Mouse (Mus musculus) 3134 (cell line): ENCODE results near the gene Axin1.
"Not testable (repeated sequence)": the region's sequence is repeated elsewhere in the genome, so short reads cannot be mapped to it uniquely, and the experiment has no call there.

Source experiments
- DNase-seq: peaks from one replicate; pipeline ENCODE4 v3.0.0-alpha.2; 2011; ENCODE audit warnings: low spot score; ENCODE audit not compliant: insufficient read length; ENCODE audit errors: extremely low read depth

The Axin1 gene

DNA sequence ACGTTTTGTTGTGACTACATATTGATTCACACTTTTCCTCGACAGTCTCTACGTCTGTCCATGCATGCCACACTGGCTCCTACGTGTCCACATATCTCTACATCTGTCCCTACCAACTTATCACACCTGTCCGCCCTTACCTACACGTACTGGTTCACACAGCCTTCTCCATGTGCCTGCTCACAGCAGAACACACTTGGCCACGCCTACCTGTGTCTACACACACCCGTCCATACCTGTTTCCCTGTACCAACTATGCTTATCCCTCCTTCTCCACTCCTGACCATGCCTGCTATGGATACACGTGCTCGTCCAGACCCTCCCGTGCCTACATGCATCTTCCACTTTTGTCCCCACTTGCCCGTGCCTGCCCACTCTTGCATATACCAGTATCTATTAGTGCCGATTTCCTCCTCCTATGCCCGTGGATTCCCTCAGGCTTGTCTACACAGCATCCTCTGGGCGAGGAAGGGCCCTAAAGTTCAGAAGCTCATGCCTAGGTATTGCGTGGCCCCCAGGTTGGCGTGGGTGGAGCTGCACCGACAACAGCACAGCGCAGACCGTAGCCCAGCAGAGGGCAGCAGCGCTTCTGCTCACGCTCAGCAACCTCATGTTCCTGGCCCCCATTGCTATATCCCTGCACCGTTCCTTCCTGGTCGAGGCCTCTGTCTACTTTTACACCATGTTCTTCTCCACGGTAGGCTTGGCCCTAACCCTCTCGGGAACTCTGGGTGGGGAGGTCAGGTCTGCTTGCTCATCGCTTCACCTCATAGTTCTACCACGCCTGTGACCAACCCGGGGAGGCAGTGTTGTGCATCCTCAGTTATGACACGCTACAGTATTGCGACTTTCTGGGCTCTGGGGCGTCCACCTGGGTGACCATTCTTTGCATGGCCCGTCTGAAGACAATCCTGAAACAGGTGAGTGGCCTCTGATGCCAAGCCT, 18.4 kb upstream of the Axin1 start:
- peak; percentile 77 for DNase-seq

DNA sequence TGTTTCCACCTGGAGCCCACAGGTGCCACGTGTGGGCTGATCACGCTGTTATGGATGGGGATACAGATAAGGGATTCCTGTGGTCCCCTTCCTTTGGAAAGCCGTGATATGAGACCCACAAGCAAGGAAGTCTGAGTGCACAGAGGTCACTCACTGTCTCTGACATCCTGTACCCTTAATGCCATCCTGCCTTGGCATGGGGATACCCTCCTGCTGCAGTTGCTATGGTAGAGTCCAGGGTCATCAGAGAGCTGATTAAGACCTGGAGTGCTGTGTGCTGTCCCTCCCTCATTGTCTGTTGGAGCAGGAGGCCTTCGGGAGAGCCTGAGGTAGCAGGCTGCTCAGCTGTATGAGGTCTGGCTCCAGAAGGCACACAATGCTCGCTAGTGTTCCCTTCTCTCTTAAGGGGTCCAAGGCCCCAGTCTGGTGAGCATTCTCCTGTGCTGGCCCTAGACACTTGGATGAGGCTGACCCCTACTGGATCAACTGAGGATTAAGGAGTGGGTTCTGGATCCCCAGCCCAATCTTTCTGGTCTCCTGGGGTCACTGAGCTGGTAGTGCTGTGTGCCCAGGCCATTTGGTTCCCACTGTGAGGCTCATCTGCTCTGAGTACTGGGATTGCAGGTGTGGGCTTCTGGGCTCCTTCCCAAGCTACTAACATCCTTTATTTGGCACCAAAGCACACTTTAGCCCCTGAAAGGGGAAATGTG, 15.9 kb upstream of the Axin1 start:
- DNase-seq: no peak

DNA sequence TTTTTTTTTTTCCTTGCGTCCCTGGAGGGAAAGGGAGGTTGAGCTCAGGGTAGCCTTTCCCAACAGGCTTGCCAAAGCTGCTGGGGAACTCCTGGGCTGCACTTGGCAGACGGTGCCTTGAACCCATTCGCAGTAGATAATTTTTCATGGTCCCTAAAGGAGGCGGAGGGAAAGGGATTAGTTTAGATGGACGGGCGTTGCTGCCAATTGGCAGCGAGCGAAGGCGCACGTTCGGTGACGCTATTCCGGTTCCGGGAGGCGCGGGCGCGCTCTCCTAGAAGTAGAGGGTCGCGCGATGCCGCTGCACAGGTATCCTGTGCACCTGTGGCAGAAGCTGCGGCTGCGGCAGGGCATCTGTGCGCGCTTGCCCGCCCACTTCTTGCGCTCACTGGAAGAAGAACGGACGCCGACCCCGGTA, 15.2 kb upstream of the Axin1 start, which contains the start of gene Mrpl28:
Gene Mrpl28 (plus strand): TSS at position 234 of the 418 bp plus-strand sequence.
- DNase-seq: peak; percentile 90

DNA sequence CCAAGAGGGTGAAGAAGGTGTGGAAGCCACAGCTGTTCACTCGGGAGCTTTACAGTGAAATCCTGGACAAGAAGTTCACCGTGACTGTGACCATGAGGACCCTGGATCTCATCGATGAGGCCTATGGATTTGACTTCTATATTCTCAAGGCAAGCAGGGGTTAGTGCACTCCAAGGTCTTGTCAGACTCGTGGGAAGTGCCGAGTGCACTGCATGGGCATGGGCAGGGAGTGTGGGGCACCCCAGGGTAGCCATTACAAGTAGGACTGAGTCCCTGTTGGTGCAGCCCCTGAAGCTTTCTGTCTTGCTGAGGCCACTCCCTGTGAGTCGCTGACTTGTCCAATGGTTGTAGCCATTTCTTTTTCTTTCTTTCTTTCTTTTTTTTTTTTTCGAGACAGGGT, 13.9 kb upstream of the Axin1 start:
- no peak for DNase-seq

DNA sequence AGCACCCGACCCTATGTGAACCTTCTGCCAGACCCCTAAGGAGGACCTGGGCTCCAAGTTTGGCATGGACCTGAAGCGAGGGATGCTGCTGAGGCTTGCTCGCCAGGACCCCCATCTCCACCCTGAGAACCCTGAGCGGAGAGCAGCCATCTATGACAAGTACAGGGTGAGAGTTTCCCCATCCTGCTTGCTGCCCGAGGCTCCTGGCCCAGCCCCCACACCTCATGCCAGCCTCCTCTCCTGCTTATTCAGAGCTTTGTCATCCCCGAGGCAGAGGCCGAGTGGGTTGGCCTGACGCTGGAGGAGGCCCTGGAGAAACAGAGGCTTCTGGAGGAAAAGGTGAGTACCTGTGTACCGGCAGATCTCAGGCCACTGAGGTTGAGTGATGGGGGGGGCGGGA, 13.3 kb upstream of the Axin1 start:
- DNase-seq: no peak

DNA sequence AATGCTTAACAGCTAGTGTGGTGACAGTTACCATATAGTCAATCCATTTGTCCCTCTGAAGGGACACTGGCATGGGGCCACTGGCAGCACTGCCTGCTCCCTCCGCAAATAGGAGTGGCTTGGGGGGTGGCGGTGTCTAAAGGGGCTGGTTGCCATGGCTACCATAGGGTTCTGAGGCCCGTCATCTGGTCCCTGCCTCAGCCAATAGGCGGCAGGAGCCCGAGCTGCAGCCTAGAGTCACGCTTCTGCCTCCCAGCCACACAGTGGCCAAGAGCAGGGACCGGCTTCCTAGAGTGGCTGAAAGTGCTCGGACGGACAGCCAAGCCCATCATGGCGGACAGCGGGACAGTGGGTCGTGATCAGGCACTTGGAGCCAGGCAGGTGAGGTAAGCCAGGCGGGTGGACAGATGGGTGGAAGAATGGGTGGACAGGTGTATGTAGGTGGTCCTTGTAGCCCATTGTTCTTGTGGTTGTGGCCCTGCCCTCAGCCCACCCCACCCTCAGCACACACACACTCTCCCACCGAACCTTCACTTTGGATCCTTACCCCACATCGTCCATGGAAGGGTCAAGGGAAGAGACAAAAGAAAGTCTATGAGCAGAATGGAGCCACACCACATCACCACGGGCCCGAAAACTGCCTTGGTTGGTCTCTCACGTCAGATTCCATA, 7.3 kb upstream of the Axin1 start:
- no peak for DNase-seq

DNA sequence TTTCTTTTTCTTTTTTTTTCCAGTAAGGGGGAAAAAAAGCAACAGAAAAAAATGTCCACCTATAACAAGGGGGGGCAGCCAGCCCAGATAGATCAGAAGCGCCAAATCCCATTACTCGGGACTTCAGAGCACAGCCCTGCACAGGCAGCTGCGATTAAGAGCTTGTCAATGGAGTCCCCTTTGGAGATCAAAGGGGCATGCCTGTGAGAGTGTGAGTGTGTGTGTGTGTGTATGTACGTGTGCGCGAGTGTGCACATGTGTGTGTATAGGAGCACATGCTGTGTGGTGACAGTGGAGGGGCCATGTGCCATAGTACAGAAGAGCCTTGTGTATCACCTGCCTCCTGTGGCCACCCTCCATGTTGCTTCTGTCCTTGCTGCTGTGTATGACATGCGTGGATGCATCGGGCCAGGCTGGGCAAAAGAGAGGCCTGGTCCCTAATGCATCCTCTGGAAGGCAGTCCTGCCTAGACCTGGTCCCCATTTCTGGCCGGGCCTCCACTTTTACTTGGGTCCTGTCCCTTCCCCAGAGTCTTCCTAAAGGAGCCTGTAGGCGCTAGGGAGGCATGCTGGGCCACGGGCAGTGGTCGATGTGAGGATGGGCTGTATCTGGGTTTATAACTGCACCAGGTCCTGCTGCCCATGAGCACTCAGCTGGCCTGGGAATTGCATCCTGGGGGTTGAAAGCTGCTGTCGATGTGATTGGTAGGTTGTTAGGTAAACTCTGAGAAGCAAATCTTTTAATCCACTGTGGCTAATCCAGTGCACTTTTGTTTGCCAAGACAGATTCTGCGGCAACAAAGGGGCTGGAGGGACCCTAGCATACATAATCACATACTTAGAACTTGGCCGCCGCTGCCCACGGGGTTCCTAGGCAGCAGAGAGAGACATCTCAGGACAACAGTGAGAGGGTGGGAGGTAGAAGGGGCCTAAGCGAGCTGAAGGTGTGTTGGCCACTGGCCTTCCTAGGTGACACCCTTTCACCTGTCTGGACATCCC, 6.3 kb upstream of the Axin1 start:
- no peak for DNase-seq

DNA sequence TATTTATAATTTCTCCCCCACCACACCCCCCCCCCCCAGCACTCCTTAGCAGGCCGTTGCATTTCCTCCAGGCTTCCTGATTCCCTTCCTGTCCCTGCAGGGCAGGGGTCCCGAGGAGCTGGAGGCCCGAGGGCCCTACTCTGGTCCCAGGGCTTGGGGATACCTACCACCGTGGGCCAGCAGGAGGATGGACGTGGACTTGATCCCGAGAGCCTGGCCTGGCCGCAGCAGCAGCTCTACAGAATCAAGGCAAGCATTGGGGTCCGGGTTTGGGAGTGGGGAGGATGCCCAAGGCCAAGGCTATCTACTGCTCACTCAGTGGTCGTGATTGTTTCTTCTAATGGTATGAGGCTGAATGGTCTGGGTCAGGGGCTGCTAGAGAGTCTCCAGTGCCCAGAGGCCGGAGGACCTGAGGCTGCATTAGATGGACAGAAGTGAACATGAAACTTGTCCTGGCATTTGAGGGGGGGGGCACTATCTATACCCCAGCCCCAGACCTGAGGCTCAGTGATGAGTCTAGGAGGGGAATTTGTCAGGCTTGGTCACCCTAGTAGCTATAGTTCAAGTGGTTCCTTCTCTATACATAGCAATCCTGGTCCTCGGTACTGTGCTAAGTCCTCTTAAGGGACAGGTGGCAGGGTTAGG, 1.3 kb upstream of the Axin1 start:
- no peak for DNase-seq

DNA sequence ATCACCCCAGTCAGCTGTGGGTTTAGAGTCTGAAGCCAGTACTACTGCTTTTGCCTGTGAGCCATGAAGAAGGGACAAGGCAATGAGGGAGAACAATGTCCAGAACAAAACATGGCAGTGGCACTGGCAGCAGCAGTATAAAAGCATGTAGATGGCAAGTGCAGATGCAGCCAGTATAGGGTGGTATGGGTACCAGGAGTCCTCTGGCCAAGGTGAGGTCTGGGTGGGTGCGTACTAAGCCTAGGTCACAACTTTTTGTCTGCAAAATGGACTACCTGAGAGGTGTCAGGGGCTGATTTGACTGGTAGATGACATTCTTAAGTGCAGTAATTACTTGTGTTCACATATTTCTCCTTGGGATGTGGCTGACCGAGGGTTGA, 747 bp upstream of the Axin1 start:
- no peak for DNase-seq

DNA sequence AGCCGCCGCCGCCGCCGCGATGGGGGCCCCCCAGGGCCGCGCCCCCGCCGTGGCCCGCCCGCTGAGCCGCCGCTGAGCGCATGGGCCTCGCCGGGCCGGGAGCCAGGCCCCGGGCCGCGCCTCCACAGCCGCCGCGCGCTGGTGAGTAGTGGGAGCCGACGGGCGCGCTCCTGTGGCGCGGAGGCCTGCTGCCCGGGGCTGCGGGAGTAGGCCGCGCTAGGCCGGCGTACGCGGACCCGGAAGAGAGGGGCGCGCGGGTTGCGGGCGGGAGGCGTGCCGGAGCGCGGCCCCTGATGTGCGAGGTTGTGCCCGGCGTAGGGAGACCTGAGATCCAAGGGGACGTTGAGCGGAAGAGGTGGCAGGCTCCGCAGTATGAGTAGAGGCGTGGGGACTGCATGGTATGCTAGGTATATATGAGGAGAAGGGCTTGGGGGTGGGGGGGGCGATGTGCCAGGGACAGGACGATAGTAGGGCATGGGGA, 453 bp downstream of the Axin1 start:
- DNase-seq: peak; percentile 66

DNA sequence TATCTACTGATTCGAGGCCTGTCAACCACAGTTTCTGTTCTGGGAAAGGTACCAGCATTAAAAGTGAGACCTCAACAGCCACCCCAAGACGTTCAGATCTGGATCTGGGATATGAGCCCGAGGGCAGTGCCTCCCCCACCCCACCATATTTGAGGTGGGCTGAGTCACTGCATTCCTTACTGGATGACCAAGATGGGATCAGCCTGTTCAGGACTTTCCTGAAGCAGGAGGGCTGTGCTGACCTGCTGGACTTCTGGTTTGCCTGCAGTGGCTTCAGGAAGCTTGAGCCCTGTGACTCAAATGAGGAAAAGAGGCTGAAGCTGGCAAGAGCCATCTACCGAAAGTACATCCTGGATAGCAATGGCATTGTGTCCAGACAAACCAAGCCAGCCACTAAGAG, 4.3 kb downstream of the Axin1 start:
- peak; percentile 51 for DNase-seq

DNA sequence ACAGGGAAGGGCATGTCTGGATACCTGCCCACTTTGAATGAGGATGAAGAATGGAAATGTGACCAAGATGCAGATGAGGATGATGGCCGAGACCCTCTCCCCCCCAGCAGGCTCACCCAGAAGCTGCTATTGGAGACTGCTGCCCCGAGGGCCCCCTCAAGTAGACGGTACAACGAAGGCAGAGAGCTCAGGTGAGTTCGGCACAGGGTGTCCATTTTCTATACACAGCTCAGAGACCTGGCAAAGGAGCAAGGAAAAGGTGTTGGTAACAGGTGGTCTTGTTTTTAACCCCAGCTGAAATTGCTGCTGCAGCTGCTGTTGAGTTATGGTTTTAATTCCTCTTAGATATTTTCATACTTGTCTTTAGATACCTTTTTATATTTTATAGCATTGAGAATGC, 4.9 kb downstream of the Axin1 start:
- DNase-seq: no peak

DNA sequence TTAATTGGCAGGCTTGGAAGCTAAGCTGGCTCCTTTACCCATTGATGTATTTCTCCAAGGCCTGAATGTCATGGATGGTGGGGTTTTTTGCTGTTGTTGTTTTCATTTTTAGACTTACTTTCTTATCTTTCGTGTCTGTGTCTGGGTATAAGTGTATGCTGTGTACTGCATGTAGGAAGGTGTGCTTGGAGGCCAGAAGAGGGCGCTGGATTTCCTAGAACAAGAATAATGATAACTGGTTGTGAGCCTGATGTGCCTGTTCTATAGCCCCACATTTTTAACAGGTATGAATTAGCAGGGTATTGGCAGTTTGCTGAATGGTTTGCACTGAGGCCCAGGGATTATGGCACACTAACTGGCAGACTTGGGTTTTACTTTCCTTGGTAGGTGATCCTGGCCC, 10.6 kb downstream of the Axin1 start:
- DNase-seq: no peak

DNA sequence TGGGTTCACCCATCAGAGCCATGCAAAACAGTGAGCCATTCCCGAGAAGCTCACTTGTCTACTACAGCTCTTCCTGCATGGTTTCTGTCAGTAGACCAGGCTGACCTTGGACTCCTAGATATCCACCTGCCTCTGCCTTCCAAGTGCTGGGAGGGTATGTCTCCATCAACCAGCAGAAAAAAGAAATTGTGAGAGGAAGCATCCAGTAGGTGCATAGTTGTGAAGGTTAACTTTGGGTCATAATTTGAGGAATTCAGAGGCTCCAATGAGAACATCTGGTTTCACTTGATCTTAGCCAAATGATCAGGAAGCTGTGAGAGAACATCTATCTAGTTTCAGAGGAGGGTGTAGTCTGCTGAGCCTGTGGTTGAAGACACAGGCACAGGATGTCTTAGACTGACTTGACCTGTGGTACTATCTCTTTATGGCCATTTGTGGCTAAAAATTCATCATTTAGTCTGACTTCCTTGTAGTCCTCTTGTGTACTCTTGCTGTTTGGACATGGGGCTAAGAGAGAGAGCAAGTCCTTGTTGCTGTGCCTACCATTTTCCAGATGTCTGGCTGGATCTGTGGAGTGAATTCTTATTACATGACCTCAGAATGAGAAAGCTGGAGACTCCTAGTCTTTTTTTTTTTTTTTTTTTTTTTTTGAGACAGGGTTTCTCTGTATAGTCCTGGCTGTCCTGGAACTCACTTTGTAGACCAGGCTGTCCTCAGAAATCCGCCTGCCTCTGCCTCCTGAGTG, 13.6 kb downstream of the Axin1 start:
- DNase-seq: no peak

DNA sequence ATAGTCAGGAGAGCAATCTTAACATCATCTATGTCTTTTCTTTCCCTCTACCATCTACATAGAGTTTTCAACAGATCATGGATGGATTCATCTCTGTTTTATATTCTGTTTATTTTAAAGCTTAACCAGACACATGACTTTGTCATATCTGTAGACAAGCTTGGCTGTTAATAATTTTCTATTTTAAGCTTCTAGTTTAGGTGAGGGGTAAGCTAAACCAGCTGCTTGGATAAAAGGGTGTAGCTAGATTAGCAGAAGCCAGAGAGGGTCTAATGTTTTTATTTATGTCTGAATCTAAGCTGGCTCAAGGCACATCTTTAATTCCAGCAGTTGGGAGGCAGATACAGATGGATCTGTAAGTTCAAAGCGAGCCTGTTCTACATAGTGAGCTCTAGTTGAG, 24.2 kb downstream of the Axin1 start:
- no peak for DNase-seq

DNA sequence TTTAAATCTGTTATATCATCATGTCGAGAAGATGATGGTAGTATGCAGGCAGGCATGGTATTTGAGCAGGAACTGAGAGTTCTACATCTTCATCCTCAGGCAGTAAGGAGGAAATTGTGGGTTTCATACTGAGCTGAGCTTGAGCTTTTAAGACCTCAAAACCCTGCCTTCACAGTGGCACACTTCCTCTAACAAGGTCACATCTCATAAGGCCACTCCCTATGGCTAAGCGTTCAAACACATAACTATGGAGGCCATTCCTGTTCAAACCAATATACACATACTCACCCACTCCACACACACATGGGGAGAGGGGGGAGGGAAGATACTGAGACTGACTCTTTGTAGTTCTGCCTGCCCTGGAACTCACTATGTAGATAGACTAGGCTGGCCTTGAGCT, 29.6 kb downstream of the Axin1 start:
- no peak for DNase-seq

DNA sequence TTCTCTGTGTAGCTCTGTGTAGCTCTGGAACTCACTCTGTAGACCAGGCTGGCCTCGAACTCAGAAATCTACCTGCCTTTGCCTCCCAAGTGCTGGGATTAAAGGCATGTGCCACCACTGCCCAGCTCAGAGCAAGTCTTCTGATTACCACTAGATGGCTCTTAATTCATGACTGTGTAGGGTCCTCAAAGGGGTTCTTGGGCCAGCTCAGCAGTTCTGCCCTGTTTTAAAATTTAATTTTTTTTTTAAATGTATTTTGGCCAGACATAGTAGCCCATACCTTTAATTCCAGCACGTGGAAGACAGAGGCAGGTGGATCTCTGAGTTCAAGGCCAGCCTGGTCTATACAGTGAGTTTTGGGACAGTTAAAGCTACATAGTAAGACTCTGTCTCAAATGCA, 36.8 kb downstream of the Axin1 start:
- DNase-seq: not testable (repeated sequence)

DNA sequence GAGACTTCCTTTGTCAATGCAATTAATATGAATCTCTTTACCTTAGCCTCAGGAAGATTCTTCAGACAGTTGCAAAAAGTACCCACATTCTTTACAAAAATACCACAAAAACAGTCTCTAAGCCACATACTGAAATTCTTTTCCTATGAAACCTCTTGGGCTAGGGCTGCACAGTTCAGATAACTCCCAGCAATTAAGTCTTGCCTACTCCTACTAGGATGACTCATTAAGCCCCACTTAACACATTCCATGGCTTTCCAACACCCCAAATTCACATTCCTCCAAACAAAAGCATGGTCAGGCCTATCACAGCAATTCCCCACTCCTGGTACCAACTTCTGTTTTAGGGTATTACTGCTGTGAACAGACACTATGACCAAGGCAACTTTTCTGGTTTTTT, 40.1 kb downstream of the Axin1 start:
- DNase-seq: peak; percentile 51

DNA sequence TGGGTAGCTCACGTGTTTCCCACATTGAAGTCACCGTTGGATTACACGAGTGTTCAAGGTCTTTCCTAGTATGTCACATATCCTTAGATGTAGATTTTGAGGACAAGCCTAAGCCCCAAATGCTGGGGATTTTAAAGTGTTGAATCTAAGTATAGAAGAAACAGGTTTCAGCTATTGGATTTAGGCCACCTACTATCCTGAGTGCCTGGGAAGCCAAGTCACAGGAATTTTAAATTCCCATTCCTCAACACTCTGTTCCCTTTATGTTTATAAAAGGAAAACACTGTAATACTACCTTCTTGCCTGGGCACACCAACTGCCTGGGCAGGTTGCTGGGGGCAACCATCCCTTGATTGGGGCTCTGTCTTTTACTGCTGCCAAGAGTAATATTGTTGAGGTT, 42.7 kb downstream of the Axin1 start:
- DNase-seq: no peak
